Mouse (Mus musculus) gastrocnemius, postnatal 4 days (tissue): ENCODE results near the gene Gm4788. TPM values are rescaled to one million over a fixed set of nuclear protein-coding genes. Genes with fewer than 3 reads are reported as not detected.
"Not testable (repeated sequence)": the region's sequence is repeated elsewhere in the genome, so short reads cannot be mapped to it uniquely, and the experiment has no call there.

Experiments used
- DNase-seq, 2 experiments: peaks; one replicate each; pipeline ENCODE4 v3.0.0; 2021 to 2022; ENCODE audit warnings: low spot score in 2 of 2, mixed read lengths in 2 of 2
- long read RNA-seq, 2 experiments: library from polyadenylated mRNA; stranded (forward); transcript quantifications; one replicate each; pipeline ENCODE4 v2.0.0; 2021
- total RNA-seq, 2 experiments: library from RNA; stranded (reverse); gene quantifications; 2 replicates each; pipeline ENCODE4 v1.2.3; 2021

The Gm4788 gene
- under 1 TPM in 1 of 2 experiments, not detected in 1; 0.13 TPM for total RNA-seq
- long read RNA-seq, experiment 1 = 0 reads
- long read RNA-seq, experiment 2 = 0 reads

GRCm38 (mm10) chr1:139781143-139781542 is at the start of gene Gm4788:
Gene Gm4788 (minus strand): TSS chr1:139781243.
- no peak for DNase-seq

DNA sequence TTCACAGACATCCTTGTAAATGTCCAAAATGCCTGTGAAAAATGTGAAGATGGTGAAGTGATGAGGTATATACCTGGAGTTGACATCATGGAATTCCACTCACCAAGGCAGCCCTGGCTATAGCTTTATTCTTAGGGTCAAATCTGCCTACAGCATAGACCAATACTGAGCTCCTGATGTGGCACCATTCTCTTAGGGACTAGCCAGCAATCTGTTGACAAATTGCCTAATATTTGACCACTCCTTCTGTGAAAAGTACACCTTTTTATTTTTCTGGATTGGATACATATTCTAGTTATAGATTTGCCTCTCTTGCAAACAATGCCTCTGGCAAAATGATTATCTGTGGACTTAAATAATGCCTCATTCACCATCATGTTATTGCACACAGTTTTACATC is 27.6 kb upstream of the Gm4788 start:
- no peak for DNase-seq

- DNase-seq = not testable (repeated sequence)
Measured at GRCm38 (mm10) chr1:139769913-139770312, 11.1 kb downstream of the Gm4788 start.

DNA sequence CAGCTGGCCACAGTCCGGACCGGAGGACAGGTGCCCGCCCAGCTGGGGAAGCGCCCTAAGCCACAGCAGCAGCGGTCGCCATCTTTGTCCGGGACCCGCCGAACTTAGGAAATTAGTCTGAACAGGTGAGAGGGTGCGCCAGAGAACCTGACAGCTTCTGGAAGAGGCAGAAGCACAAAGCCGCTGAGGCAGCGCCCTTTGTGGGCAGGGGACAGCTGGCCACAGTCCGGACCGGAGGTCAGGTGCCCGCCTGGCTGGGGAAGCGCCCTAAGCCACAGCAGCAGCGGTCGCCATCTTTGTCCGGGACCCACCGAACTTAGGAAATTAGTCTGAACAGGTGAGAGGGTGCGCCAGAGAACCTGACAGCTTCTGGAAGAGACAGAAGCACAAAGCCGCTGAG is 64.4 kb downstream of the Gm4788 start:
- DNase-seq = not testable (repeated sequence)

DNA sequence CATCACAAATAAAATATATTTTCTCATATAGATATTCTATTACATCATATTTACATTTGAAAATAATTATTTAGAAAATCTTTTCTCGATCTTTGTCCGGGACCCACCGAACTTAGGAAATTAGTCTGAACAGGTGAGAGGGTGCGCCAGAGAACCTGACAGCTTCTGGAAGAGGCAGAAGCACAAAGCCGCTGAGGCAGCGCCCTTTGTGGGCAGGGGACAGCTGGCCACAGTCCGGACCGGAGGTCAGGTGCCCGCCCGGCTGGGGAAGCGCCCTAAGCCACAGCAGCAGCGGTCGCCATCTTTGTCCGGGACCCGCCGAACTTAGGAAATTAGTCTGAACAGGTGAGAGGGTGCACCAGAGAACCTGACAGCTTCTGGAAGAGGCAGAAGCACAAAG is 64.8 kb downstream of the Gm4788 start:
- not testable (repeated sequence) for DNase-seq

GRCm38 (mm10) chr1:139649921-139650320 is 131.1 kb downstream of the Gm4788 start:
- DNase-seq = not testable (repeated sequence)

Other genes starting within 250 kb of the Gm4788 start
- gene Cfhr1, start 221.0 kb downstream of the Gm4788 start, total RNA-seq = not detected
- gene Cfhr2, start 77.5 kb upstream of the Gm4788 start, total RNA-seq = under 1 TPM in 1 of 2 experiments, not detected in 1; 0.34 TPM